Mouse (Mus musculus): Measurements from ENCODE around the gene Gm21905.

Gm21905 gene

GRCm38 (mm10) chr5:67946321-67946720 is at the start of gene Gm21905:
Gene Gm21905 (minus strand): TSS chr5:67946421.
- CTCF ChIA-PET = no interaction called here

- CTCF ChIA-PET = no interaction called here
Observed at GRCm38 (mm10) chr5:67990426-67990825, 44.2 kb upstream of the Gm21905 start.

- CTCF ChIA-PET = no interaction called here
Observed at GRCm38 (mm10) chr5:67981946-67982526, 35.8 kb upstream of the Gm21905 start.

- CTCF ChIA-PET = interaction anchor here (0.6 kb wide), 1 partner anchor 437 kb away, joined by 4 read pairs; no protein-coding TSS in a partner anchor
Observed at GRCm38 (mm10) chr5:67969536-67969935, 23.3 kb upstream of the Gm21905 start.

GRCm38 (mm10) chr5:67961708-67962629 is 15.7 kb upstream of the Gm21905 start:
- CTCF ChIA-PET = no interaction called here

GRCm38 (mm10) chr5:67955486-67955885 is 9.3 kb upstream of the Gm21905 start:
- CTCF ChIA-PET = no interaction called here

- CTCF ChIA-PET = interaction anchor here (0.9 kb wide), 1 partner anchor 132 kb away, joined by 3 read pairs; no protein-coding TSS in a partner anchor
Observed at GRCm38 (mm10) chr5:67954097-67954496, 7.9 kb upstream of the Gm21905 start.

GRCm38 (mm10) chr5:67948074-67948473 is 1.9 kb upstream of the Gm21905 start:
- CTCF ChIA-PET = no interaction called here

GRCm38 (mm10) chr5:67947006-67947405 is 785 bp upstream of the Gm21905 start:
- CTCF ChIA-PET = no interaction called here

- CTCF ChIA-PET = no interaction called here
Observed at GRCm38 (mm10) chr5:67944074-67944785, 2.0 kb downstream of the Gm21905 start.

GRCm38 (mm10) chr5:67943199-67943598 is 3.0 kb downstream of the Gm21905 start:
- CTCF ChIA-PET = no interaction called here

GRCm38 (mm10) chr5:67941369-67941768 is 4.9 kb downstream of the Gm21905 start, which contains the start of gene Gm5108:
Gene Gm5108 (plus strand): TSS chr5:67941669.
- CTCF ChIA-PET = no interaction called here

GRCm38 (mm10) chr5:67931623-67932022 is 14.6 kb downstream of the Gm21905 start:
- CTCF ChIA-PET = no interaction called here

- CTCF ChIA-PET = no interaction called here
Observed at GRCm38 (mm10) chr5:67930584-67930983, 15.6 kb downstream of the Gm21905 start.

- CTCF ChIA-PET = interaction anchor here (0.7 kb wide), 1 partner anchor 39 kb away, joined by 6 read pairs; no protein-coding TSS in a partner anchor
Observed at GRCm38 (mm10) chr5:67904555-67904954, 41.7 kb downstream of the Gm21905 start.

- CTCF ChIA-PET = no interaction called here
Observed at GRCm38 (mm10) chr5:67898921-67899320, 47.3 kb downstream of the Gm21905 start.

- CTCF ChIA-PET = no interaction called here
Observed at GRCm38 (mm10) chr5:67884422-67885210, 61.6 kb downstream of the Gm21905 start.

GRCm38 (mm10) chr5:67883564-67884171 is 62.6 kb downstream of the Gm21905 start:
- CTCF ChIA-PET = no interaction called here
